ENCODE assay signal across 8 mouse cellular contexts in genomic region chr2:180925176-180925575, GRCm38 (mm10). TPM values are rescaled to one million over a fixed set of nuclear protein-coding genes. Genes with fewer than 3 reads are reported as not detected.
DNase-seq lines count a peak whose midpoint lies in the region; ATAC-seq and TF ChIP-seq lines count a peak whose summit lies in the region.

No protein-coding gene starts in this region.

- no peak overlapping the region for H3K4me2 ChIP-seq in forebrain, embryonic 15.5 days (replicated peaks)

- 9% methylated on average over 4 of the region's 4 CpGs for WGBS in forebrain, embryonic 10.5 days
- 3% methylated on average over 4 of the region's 4 CpGs for WGBS in forebrain, embryonic 15.5 days
- 11% methylated on average over 4 of the region's 4 CpGs for WGBS in heart, adult 2 months

- H3K36me3 ChIP-seq in forebrain, embryonic 10.5 days (replicated peaks), result no peaks in the 10 kb centered on the region
- no peaks in the 10 kb centered on the region for H3K36me3 ChIP-seq in forebrain, embryonic 15.5 days
- H3K36me3 ChIP-seq in heart, adult 2 months (ENCODE audit: control insufficient read depth, insufficient read depth, low read length), result no peaks in the 10 kb centered on the region

- no peak overlapping the region for H3K9ac ChIP-seq in forebrain, embryonic 15.5 days (replicated peaks)
- no peak overlapping the region for H3K9ac ChIP-seq in heart, adult 2 months (ENCODE audit: low read depth, low read length)

- peaks cover 3% of the 10 kb centered on the region; the same call in 1 of the 2 replicates for H3K79me2 ChIP-seq in heart, adult 2 months (replicated peaks; ENCODE audit: control insufficient read depth, insufficient read depth, low read length)

- peaks cover 5% of the 10 kb centered on the region; the same call in 1 of the 2 replicates for H3K27me3 ChIP-seq in forebrain, embryonic 10.5 days (ENCODE audit: poor library complexity, severe bottlenecking)
- no peaks in the 10 kb centered on the region for H3K27me3 ChIP-seq in forebrain, embryonic 15.5 days
- H3K27me3 ChIP-seq in heart, adult 2 months (ENCODE audit: control insufficient read depth, insufficient read depth, low read length), result no peaks in the 10 kb centered on the region

- TF ChIP-seq POLR2A in heart, adult 2 months (IDR thresholded peaks at IDR 0.05; ENCODE audit: insufficient read depth, low read depth, low read length), result no peak

- TF ChIP-seq CTCF in heart, adult 2 months (IDR thresholded peaks at IDR 0.05), result peak; percentile 97

- peak; percentile 87 for TF ChIP-seq EP300 in heart, adult 2 months (IDR thresholded peaks at IDR 0.05; ENCODE audit: insufficient read depth, low read depth, low read length)

- intact Hi-C loops in heart, adult 2 months (cut with DNase I), result loop anchor here (1.0 kb wide), 3 partner anchors 39 to 147 kb away; no protein-coding TSS in a partner anchor

- peaks cover 23% of the 10 kb centered on the region for H3K4me1 ChIP-seq in forebrain, embryonic 10.5 days
- peaks cover 6% of the 10 kb centered on the region for H3K4me1 ChIP-seq in forebrain, embryonic 15.5 days
- no peaks in the 10 kb centered on the region for H3K4me1 ChIP-seq in heart, adult 2 months (ENCODE audit: control insufficient read depth, insufficient read depth, low read length)

- H3K27ac ChIP-seq in forebrain, embryonic 10.5 days, result no peak overlapping the region
- no peak overlapping the region for H3K27ac ChIP-seq in forebrain, embryonic 15.5 days (replicated peaks)
- H3K27ac ChIP-seq in heart, adult 2 months, result no peak overlapping the region

- no peak overlapping the region for H3K4me3 ChIP-seq in forebrain, embryonic 10.5 days
- H3K4me3 ChIP-seq in forebrain, embryonic 15.5 days, result no peak overlapping the region
- no peak overlapping the region for H3K4me3 ChIP-seq in heart, adult 2 months

- no peak for ATAC-seq in forebrain, embryonic 15.5 days (replicated peaks)
- ATAC-seq in megakaryocyte-erythroid progenitor cell, adult 5-6 weeks (replicated peaks; ENCODE audit: low FRiP score, low TSS enrichment, poor library complexity, severe bottlenecking), result peak; percentile 64

- peak; percentile 69 for DNase-seq in forebrain, embryonic 10.5 days (ENCODE audit: extremely low spot score, low spot score)
- peak; percentile 71 for DNase-seq in R1 (ENCODE audit: low read depth, low spot score)
- DNase-seq in cerebellum, postnatal 36 days, result peak; percentile 81 to 88
- peak; percentile 62 to 81 for DNase-seq in heart, adult 2 months
- peak; percentile 61 to 86 for DNase-seq in layer of hippocampus, postnatal 25 days (ENCODE audit: extremely low spot score in 1 of 2, low spot score in 1 of 2)
- peak; percentile 27 to 44 for DNase-seq in spleen, postnatal 14 days (ENCODE audit: low spot score in 2 of 2)

- H3K9me3 ChIP-seq in forebrain, embryonic 10.5 days, result no peaks in the 10 kb centered on the region
- no peaks in the 10 kb centered on the region for H3K9me3 ChIP-seq in forebrain, embryonic 15.5 days

RNA-seq across cellular contexts. Expression of gene Birc7, which starts 3.6 kb away (rescaled TPM):
- 0.54 and 0.56 TPM in 2 replicates for polyA plus RNA-seq in forebrain, embryonic 10.5 days (2016; fragmentation: Nextera tagmentation; extraction: Ambion mirVana)
- 0.11 and 0.14 TPM in 2 replicates for polyA plus RNA-seq in forebrain, embryonic 15.5 days (2015; fragmentation: Nextera tagmentation; extraction: Ambion mirVana)
- total RNA-seq in heart, adult 2 months (2021), result not detected
- not detected in 2 replicates for polyA plus RNA-seq in heart, adult 2 months (2012; rRNA removed)
- total RNA-seq in layer of hippocampus, postnatal 25 days (2021), result under 1 TPM in 1 of 2 experiments, not detected in 1; 0.22 TPM
- not detected in 2 replicates for total RNA-seq in megakaryocyte-erythroid progenitor cell, adult 5-6 weeks (2014; fragmentation: Nextera tagmentation)
- total RNA-seq in megakaryocyte-erythroid progenitor cell, adult 5-6 weeks (2017), result not detected in 2 replicates

RNA-seq across cellular contexts. Expression of gene Ythdf1, which starts 4.4 kb away (rescaled TPM):
- 47.4 and 56.6 TPM in 2 replicates for polyA plus RNA-seq in forebrain, embryonic 10.5 days (2016; fragmentation: Nextera tagmentation; extraction: Ambion mirVana)
- 50.2 and 52.8 TPM in 2 replicates for polyA plus RNA-seq in forebrain, embryonic 15.5 days (2015; fragmentation: Nextera tagmentation; extraction: Ambion mirVana)
- 10 to 100 TPM; 31.7 to 36.4 TPM for total RNA-seq in heart, adult 2 months (2021)
- 30.8 and 51.1 TPM in 2 replicates for polyA plus RNA-seq in heart, adult 2 months (2012; rRNA removed)
- 10 to 100 TPM; 58.7 to 62.5 TPM for total RNA-seq in layer of hippocampus, postnatal 25 days (2021)
- total RNA-seq in megakaryocyte-erythroid progenitor cell, adult 5-6 weeks (2014; fragmentation: Nextera tagmentation), result 58.9 and 67.4 TPM in 2 replicates
- total RNA-seq in megakaryocyte-erythroid progenitor cell, adult 5-6 weeks (2017), result 26.4 and 38.3 TPM in 2 replicates

RNA-seq across cellular contexts. Expression of gene Nkain4, which starts 29.3 kb away (rescaled TPM):
- 19.7 and 27.0 TPM in 2 replicates for polyA plus RNA-seq in forebrain, embryonic 10.5 days (2016; fragmentation: Nextera tagmentation; extraction: Ambion mirVana)
- 50.8 and 64.3 TPM in 2 replicates for polyA plus RNA-seq in forebrain, embryonic 15.5 days (2015; fragmentation: Nextera tagmentation; extraction: Ambion mirVana)
- total RNA-seq in heart, adult 2 months (2021), result 1 to 10 TPM; 7.0 to 7.3 TPM
- 18.0 and 29.4 TPM in 2 replicates for polyA plus RNA-seq in heart, adult 2 months (2012; rRNA removed)
- total RNA-seq in layer of hippocampus, postnatal 25 days (2021), result 10 to 100 TPM; 62.0 to 63.2 TPM
- not detected in 2 replicates for total RNA-seq in megakaryocyte-erythroid progenitor cell, adult 5-6 weeks (2014; fragmentation: Nextera tagmentation)
- total RNA-seq in megakaryocyte-erythroid progenitor cell, adult 5-6 weeks (2017), result not detected in 2 replicates

RNA-seq across cellular contexts. Expression of gene Arfgap1, which starts 41.8 kb away (rescaled TPM):
- 79.5 and 80.3 TPM in 2 replicates for polyA plus RNA-seq in forebrain, embryonic 10.5 days (2016; fragmentation: Nextera tagmentation; extraction: Ambion mirVana)
- polyA plus RNA-seq in forebrain, embryonic 15.5 days (2015; fragmentation: Nextera tagmentation; extraction: Ambion mirVana), result 103 and 106 TPM in 2 replicates
- 10 to 100 TPM; 28.8 to 32.2 TPM for total RNA-seq in heart, adult 2 months (2021)
- polyA plus RNA-seq in heart, adult 2 months (2012; rRNA removed), result 31.9 and 41.4 TPM in 2 replicates
- total RNA-seq in layer of hippocampus, postnatal 25 days (2021), result 100 to 1,000 TPM; 132 to 136 TPM
- 35.0 and 41.9 TPM in 2 replicates for total RNA-seq in megakaryocyte-erythroid progenitor cell, adult 5-6 weeks (2014; fragmentation: Nextera tagmentation)
- 27.1 and 32.0 TPM in 2 replicates for total RNA-seq in megakaryocyte-erythroid progenitor cell, adult 5-6 weeks (2017)

Comparison
In these comparisons a context has a peak if more than half of its experiments do, and no peak if none do; other contexts are left out.
1. RNA of gene Nkain4, which starts 29.3 kb away (total RNA-seq): 62.0 to 63.2 TPM in layer of hippocampus, postnatal 25 days and 7.0 to 7.3 TPM in heart, adult 2 months; not detected in megakaryocyte-erythroid progenitor cell, adult 5-6 weeks; every median in the first group is over 4 times any median in the second.
2. Peak in every context shown above with its lines, with median percentiles within 50 percentile points of each other: DNase-seq.